8 mouse cellular contexts compared by ENCODE assay signal in genomic region chr5:98180888-98181635, GRCm38 (mm10). TPM values are rescaled to one million over a fixed set of nuclear protein-coding genes. Genes with fewer than 3 reads are reported as not detected.
DNase-seq lines count a peak whose midpoint lies in the region; ATAC-seq and TF ChIP-seq lines count a peak whose summit lies in the region.

No protein-coding gene starts in this region.

- H3K4me3 ChIP-seq in kidney, embryonic 15.5 days (replicated peaks), result 0 out of 2 replicates have a peak overlapping the region, but pooled peaks have one; percentile 2
- H3K4me3 ChIP-seq in kidney, adult 2 months (ENCODE audit: insufficient read depth, low read depth, low read length), result no peak overlapping the region
- peak overlapping the region; percentile 25 for H3K4me3 ChIP-seq in forebrain, embryonic 11.5 days (ENCODE audit: low read depth, low read length)
- peak overlapping the region; percentile 21 for H3K4me3 ChIP-seq in limb, embryonic 13.5 days

- ATAC-seq in kidney, embryonic 15.5 days (replicated peaks; ENCODE audit: low FRiP score), result no peak
- peak; percentile 59 for ATAC-seq in cerebellum, adult (ENCODE audit: insufficient number of reproducible peaks, low FRiP score, low TSS enrichment)
- ATAC-seq in forebrain, embryonic 11.5 days (replicated peaks; ENCODE audit: low FRiP score), result peak; percentile 16
- no peak for ATAC-seq in limb, embryonic 13.5 days (ENCODE audit: low FRiP score, low read depth)

- H3K27ac ChIP-seq in kidney, embryonic 15.5 days, result no peak overlapping the region
- no peak overlapping the region for H3K27ac ChIP-seq in kidney, adult 2 months (ENCODE audit: insufficient read depth, low read depth, low read length)
- no peak overlapping the region for H3K27ac ChIP-seq in forebrain, embryonic 11.5 days (ENCODE audit: low read depth, low read length)
- H3K27ac ChIP-seq in limb, embryonic 13.5 days, result no peak overlapping the region

- no peak for DNase-seq in kidney, adult 2 months
- peak; percentile 73 for DNase-seq in forebrain, embryonic 11.5 days (ENCODE audit: low spot score)
- DNase-seq in splenic B cell, adult 2 months (ENCODE audit: low read depth, low spot score), result peak; percentile 25
- no peak for DNase-seq in adrenal gland, postnatal 4 days (ENCODE audit: low spot score in 2 of 2)
- no peak for DNase-seq in layer of hippocampus, adult 11-12 months (ENCODE audit: low spot score)

- peak overlapping the region; percentile 38 for H3K4me2 ChIP-seq in kidney, embryonic 15.5 days
- H3K4me2 ChIP-seq in forebrain, embryonic 11.5 days (ENCODE audit: low read depth, low read length, severe bottlenecking), result peak overlapping the region; percentile 57
- peak overlapping the region; percentile 45 for H3K4me2 ChIP-seq in limb, embryonic 13.5 days (replicated peaks)

- no peaks in the 10 kb centered on the region for H3K9me3 ChIP-seq in kidney, embryonic 15.5 days (replicated peaks)
- no peaks in the 10 kb centered on the region for H3K9me3 ChIP-seq in forebrain, embryonic 11.5 days (ENCODE audit: control insufficient read depth, low read length)
- H3K9me3 ChIP-seq in limb, embryonic 13.5 days, result no peaks in the 10 kb centered on the region

- peaks cover 99% of the 10 kb centered on the region for H3K27me3 ChIP-seq in kidney, embryonic 15.5 days
- peaks cover 16% of the 10 kb centered on the region for H3K27me3 ChIP-seq in kidney, adult 2 months (replicated peaks; ENCODE audit: control insufficient read depth, insufficient read depth, low read length)
- peaks cover 75% of the 10 kb centered on the region for H3K27me3 ChIP-seq in forebrain, embryonic 11.5 days (ENCODE audit: control insufficient read depth, insufficient read depth, low read length)
- peaks cover 99% of the 10 kb centered on the region for H3K27me3 ChIP-seq in limb, embryonic 13.5 days
- H3K27me3 ChIP-seq in splenic B cell, adult 2 months (ENCODE audit: control insufficient read depth, insufficient read depth, low read length, poor library complexity, severe bottlenecking), result peaks cover 2% of the 10 kb centered on the region

- WGBS in kidney, embryonic 15.5 days, result under 1% methylated on average over 27 of the region's 27 CpGs
- 3% methylated on average over 27 of the region's 27 CpGs for WGBS in kidney, adult 2 months
- under 1% methylated on average over 27 of the region's 27 CpGs for WGBS in forebrain, embryonic 11.5 days
- WGBS in limb, embryonic 13.5 days, result under 1% methylated on average over 27 of the region's 27 CpGs

- H3K9ac ChIP-seq in kidney, embryonic 15.5 days, result no peak overlapping the region
- H3K9ac ChIP-seq in forebrain, embryonic 11.5 days (ENCODE audit: low read length), result peak overlapping the region; percentile 32; the same call in 1 of the 2 replicates
- H3K9ac ChIP-seq in limb, embryonic 13.5 days, result no peak overlapping the region

- peaks cover 31% of the 10 kb centered on the region for H3K4me1 ChIP-seq in kidney, embryonic 15.5 days
- no peaks in the 10 kb centered on the region for H3K4me1 ChIP-seq in kidney, adult 2 months (ENCODE audit: control insufficient read depth, insufficient read depth, low read length)
- H3K4me1 ChIP-seq in forebrain, embryonic 11.5 days (replicated peaks; ENCODE audit: control insufficient read depth, insufficient read depth, low read length), result peaks cover 20% of the 10 kb centered on the region
- H3K4me1 ChIP-seq in limb, embryonic 13.5 days, result peaks cover 20% of the 10 kb centered on the region

- no peak for TF ChIP-seq CTCF in kidney, adult 2 months (conservative IDR thresholded peaks at IDR 0.05; ENCODE audit: insufficient read depth, insufficient read length, low read depth, low read length)

- H3K36me3 ChIP-seq in kidney, embryonic 15.5 days, result no peaks in the 10 kb centered on the region
- no peaks in the 10 kb centered on the region for H3K36me3 ChIP-seq in kidney, adult 2 months (ENCODE audit: control insufficient read depth, insufficient read depth, low read length)
- H3K36me3 ChIP-seq in forebrain, embryonic 11.5 days (ENCODE audit: control insufficient read depth, insufficient read depth, low read length), result no peaks in the 10 kb centered on the region
- H3K36me3 ChIP-seq in limb, embryonic 13.5 days, result no peaks in the 10 kb centered on the region
- H3K36me3 ChIP-seq in splenic B cell, adult 2 months (ENCODE audit: control insufficient read depth, insufficient read depth, low read length, poor library complexity, severe bottlenecking), result no peaks in the 10 kb centered on the region

- TF ChIP-seq POLR2A in kidney, adult 2 months (IDR thresholded peaks at IDR 0.05; ENCODE audit: low read depth, low read length), result no peak

RNA-seq across cellular contexts. Expression of gene Prdm8, which starts 14.1 kb away (rescaled TPM):
- 0.08 TPM in 1 of 2 replicates, not detected in the other for polyA plus RNA-seq in kidney, embryonic 15.5 days (2015; fragmentation: Nextera tagmentation; extraction: Ambion mirVana)
- polyA plus RNA-seq in kidney, adult 2 months (2012; rRNA removed), result 0.03 TPM in 2 replicates
- polyA plus RNA-seq in forebrain, embryonic 11.5 days (2014; fragmentation: Nextera tagmentation; extraction: Ambion mirVana), result 0.96 and 0.97 TPM in 2 replicates
- 0.09 and 0.27 TPM in 2 replicates for polyA plus RNA-seq in limb, embryonic 13.5 days (2015; fragmentation: Nextera tagmentation; extraction: Ambion mirVana)
- total RNA-seq in adrenal gland, postnatal 4 days (2021), result under 1 TPM; 0.14 to 0.34 TPM

Comparison
In these comparisons a context has a peak if more than half of its experiments do, and no peak if none do; other contexts are left out.
1. ATAC-seq: peak in cerebellum, adult (single experiment) and forebrain, embryonic 11.5 days (single experiment); none in kidney, embryonic 15.5 days (single experiment) and limb, embryonic 13.5 days (single experiment).
2. DNase-seq: peak in forebrain, embryonic 11.5 days (single experiment) and splenic B cell, adult 2 months (single experiment); none in kidney, adult 2 months (single experiment), adrenal gland, postnatal 4 days (0 of 2) and layer of hippocampus, adult 11-12 months (single experiment).
3. Peak in every context shown above with its lines, with median percentiles within 50 percentile points of each other: H3K4me2 ChIP-seq.